Mouse (Mus musculus) CD4-positive, CD25-positive, alpha-beta regulatory T cell (primary cell): ENCODE measurements around the gene Rarres1. TPM values are rescaled to one million over a fixed set of nuclear protein-coding genes. Genes with fewer than 3 reads are reported as not detected.

Source experiments
- polyA plus RNA-seq: library from polyadenylated mRNA; unstranded; fragments of 100-300 nt; shearing (Covaris generic); gene quantifications from one replicate; pipeline ENCODE4 v1.2.1, GENCODE M21; 2017

Rarres1 gene
- polyA plus RNA-seq: not detected

GRCm38 (mm10) chr3:67515274-67515801, at the start of gene Rarres1:
Gene Rarres1 (minus strand): TSS chr3:67515523.

DNA sequence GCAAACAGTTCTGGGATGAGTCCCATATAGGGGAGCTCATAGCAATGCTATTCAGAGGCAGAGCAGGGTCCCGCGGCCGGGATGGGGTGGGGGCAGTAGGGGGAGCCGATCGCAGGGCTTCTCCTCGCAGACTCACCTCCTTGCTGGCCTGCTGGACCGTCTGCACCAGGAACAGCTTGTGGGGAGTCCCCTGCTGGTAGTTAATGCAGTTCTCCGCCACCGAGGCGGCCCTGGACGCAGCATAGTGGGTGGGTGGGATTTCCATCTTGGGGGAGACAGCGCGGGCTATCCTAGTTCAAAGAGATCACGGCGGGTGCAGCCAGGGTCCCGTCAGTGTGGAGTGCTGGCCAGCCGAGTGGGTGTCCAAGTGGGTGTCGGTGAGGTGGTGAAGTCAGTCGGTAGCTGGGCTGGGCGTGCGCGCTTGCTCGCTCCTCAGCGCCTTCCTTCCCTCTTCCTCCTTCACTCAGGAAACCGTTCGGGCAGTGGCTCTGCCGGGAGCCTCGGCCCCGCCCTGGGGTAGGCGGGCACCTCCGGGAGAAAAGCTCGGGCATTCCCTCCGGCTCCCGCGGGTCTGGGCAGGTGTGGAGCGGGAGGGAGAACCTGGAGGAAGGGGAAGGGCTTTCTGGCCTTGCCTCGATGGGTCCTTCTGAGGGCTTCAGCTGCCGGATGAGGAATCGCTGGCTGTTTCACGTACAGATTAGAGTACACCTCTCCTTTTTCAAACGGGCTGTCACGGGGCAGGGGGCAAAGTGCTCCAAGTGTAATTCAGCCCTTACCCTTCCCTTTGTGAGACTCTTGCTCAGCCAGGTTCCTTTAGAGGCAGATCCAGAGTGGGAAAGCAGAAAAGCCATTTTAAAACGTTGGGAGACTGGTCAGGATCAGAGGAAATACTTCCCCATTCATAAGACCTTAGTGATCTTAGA, 51.6 kb downstream of the Rarres1 start, which contains the start of gene Lxn:
Gene Lxn (minus strand): TSS at position 477 of the 923 bp plus-strand sequence.

GRCm38 (mm10) chr3:67429999-67430380, 85.3 kb downstream of the Rarres1 start, which contains the start of gene Gfm1:
Gene Gfm1 (plus strand): TSS chr3:67430096.

Other genes with a start within 250 kb of the Rarres1 start
- 0.32 TPM for gene Mlf1, start 141.4 kb downstream of the Rarres1 start, polyA plus RNA-seq
- not detected for gene Gm17402, start 140.4 kb downstream of the Rarres1 start, polyA plus RNA-seq
- gene Gfm1, start 85.4 kb downstream of the Rarres1 start, polyA plus RNA-seq: 45.4 TPM
- 43.7 TPM for gene Lxn, start 51.6 kb downstream of the Rarres1 start, polyA plus RNA-seq
- gene Mfsd1, start 67.2 kb upstream of the Rarres1 start, polyA plus RNA-seq: 66.1 TPM